Mouse (Mus musculus): ENCODE data around the gene Srsf1.

The Srsf1 gene

DNA sequence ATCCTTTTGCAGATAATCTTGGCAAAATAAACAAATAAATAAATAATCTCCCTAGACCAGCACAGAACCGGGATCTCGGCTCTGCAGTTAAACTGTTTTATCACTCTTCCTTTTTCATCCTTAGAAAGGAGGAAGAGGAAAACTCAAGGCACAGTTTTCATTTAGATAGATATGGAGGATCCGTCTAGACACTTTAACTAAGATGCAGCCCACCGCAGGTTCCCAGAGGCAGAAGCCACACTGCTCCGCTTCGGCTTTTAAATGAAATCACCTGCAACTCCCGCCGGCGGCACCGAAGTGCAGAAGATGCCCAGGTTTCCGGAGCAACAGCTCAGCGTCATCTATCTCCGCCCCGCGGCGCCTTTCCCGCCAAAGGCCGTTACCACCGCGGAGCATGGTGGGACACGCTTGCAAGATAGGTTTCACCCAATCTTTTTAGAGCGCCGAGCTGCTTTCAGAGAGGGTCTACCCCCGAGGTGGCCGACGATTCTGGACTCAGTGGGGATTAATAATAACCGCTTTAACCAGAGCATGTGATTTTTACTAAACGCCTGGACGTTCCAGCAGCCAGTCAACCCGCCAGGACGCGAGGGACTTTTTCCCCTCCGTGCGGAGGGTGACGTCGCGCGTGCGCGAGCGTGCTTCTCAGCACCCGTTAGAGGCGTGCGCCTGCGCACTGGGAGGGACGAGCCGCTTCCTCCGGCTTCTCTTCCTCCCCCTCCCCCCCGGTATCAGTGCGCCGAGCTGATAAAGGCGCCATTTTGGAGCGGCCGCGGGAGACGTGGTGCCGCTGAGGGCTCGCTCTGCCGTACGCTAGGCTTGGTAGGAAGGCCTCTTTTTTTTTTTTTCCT is at the start of gene Srsf1:
TSS of gene Srsf1 (plus strand) at position 430 of the 851 bp plus-strand sequence.
- DNase-seq (ENCODE audit: low spot score), result peak; percentile 98

DNA sequence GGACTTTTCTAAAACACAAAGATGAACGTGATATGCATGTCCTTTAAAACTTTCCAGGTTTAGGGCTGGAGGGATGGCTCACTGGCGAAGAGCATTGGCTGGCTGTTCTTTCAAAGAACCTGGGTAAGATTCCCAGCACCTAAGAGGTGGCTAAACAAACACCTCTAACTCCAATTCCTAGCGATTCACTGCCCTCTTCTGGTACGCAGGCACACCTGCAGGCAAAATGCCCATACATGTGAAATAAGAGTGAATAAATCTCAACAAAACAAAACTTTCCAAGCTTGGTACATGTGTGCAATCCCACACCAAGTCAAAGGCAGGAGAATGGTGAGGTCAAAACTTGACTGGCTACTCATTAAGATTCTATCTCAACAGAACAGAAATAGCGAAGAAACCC is 47.4 kb upstream of the Srsf1 start:
- DNase-seq (ENCODE audit: low spot score), result no peak

DNA sequence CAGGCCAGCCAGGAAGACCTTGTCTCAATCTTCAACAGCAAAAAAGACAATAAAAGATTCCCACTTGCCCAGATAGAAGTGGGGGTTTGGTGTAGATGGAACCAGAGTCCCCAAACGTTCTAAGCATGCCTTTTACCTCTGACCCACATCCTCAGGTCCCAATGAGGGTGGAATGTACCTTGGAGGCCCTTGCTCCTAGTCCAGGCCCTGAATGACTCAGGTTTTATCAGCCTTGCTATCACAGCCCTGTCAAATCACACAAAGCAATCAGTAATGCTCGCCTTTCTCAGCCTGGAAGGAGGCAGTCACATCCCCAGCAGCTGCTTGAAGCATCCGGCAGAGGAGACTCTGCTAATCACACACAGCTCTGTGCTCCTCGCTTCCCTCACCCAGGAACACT is 44.4 kb upstream of the Srsf1 start:
- no peak for DNase-seq (ENCODE audit: low spot score)

DNA sequence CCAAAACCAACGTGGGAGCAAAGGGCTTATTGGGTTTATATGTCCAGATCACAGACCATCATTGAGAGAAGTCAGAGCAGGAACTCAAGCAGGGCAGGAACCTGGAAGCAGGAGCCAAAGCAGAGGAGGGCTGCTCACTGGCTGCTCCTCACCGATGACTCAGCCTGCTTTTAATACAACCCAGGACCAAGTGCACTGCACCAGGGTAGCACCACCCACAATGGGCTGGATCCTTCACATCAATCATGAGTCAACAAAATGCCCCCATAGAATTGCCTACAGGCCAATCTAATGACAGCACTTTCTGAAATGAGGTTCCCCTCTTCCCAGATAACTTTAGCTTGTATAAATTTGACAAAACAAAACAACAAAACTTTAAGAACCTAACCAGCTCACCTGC is 43.0 kb upstream of the Srsf1 start:
- DNase-seq (ENCODE audit: low spot score), result no peak

DNA sequence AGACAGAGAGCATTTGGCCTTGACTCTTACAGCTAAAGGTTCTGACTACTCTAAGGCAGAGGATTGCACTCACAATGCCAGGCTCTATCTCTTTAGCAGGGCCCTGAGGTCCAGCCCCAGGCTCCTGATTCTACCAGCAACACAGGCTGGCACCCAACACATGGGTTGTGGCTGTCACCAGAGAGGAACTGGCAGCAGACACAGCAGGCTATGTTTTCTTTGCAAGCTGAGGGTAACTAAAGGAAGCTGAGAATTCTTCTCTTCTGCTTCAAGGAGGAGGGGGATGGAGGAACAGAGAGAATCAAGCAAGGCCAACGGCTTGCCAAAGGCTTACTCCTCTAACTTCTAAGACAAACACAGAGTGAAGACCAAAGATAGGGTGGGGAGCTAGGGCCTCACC is 38.5 kb upstream of the Srsf1 start:
- DNase-seq (ENCODE audit: low spot score), result no peak

DNA sequence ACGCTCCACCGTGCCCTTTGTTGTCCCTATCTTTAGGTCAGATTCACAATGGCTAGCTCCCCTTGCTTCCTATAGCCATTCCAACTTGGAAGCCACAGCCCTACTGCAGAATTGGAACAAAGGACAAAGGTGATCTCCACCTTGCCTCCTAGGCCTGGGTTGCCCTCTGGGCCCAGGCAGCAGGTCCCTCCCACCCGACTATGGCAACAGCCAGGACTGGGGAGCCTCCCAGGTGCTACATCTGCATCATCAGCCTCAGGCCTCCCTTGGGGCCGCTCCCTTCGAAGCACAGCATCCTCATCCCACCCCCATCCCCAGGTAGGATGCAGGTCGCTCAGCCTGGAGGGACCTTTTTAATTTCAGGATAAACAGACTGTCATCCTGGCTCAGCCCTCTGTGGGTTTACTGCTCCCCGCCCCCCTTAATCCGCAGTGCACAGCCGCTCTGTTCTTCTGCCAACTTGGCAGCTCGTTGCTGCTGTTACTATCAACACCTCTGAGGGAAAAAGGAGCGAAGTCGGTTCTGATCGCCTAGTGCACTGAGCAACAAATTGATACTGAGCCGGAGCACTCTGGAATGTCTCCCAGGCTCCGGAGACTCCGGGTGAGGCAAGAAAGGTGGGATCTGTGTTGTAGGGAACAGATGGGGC is 37.5 kb upstream of the Srsf1 start:
- DNase-seq (ENCODE audit: low spot score), result no peak

DNA sequence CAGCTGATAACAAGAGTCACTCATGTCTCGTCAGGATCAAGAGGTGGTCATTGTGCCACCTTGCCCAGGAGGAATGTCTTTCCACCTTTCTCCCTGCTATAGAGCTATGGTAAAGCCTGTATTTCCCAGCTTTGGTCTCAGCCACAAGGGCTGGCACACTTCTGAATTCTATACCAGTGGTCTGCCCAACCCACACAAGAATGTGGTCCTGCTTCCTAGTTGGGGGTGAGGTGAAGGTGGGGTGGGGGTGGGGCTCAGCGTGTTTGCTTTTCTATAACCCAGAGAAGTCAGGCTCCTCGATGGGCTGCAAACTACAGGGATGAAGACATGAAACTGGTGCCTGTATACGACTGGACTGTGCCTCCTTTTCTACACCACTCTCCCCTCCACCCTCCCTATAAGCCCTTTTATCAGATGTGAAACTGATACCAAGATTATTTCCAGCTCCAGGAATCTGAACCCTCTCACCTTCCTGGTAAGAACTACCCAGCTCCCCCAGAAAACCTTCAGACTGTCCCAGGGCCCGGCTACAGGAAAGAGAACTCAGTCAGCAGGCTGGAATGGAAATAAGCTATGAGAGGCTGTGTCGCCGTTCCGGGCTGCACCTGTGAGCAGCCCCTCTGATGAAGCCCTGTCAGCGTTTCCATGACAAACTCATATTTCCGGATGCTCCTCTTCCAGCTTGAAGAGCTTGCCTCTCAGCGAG is 35.8 kb upstream of the Srsf1 start:
- DNase-seq (ENCODE audit: low spot score), result no peak

DNA sequence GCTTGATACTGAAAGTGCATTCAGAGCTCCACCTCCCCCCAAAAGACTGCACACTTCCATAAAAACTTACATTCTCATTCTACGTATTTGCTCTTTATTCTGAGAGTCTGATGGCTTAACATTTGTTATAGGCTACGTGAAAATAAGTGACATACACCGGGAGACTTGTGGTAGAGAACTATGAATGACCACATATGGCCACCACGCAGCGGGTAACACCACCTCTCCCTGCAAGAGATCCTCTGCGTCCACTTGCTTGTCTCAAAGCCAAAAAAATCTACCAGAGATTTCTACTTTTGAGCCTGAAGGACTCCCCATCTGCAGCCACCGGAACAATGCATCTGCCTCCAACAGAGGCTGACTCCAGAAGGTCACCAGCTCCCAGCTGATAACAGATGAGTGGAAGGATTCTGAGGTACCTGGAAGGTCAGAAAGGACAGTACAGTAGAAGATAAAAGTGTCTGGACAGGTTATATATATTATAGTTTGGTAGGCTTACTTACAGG is 35.2 kb upstream of the Srsf1 start:
- no peak for DNase-seq (ENCODE audit: low spot score)

DNA sequence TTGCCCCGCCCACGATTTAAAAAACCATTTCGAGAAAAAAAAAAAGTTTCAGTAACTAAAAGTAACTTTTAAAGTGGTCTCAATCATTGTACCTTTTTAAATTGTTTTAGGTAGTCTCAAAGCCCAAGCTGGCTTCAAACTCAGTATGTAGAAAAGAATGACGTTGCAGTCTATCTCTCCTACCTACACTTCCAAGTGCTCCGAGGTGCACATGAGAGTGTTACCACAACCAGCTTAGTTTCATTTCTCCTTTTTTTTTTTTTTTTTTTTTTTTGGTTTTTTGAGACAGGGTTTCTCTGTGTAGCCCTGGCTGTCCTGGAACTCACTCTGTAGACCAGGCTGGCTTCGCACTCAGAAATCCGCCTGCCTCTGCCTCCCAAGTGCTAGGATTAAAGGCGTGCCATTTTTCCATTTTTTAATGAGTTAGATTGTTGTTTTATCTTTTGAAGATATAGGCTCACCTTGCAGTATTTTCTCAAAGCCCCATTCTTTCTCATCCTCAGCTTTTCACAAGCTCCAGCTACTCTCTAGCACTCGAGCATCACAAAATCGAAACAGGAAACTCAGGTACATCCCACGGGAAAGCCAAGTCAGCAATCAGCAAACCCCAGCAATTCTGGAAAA is 34.4 kb upstream of the Srsf1 start:
- no peak for DNase-seq (ENCODE audit: low spot score)

DNA sequence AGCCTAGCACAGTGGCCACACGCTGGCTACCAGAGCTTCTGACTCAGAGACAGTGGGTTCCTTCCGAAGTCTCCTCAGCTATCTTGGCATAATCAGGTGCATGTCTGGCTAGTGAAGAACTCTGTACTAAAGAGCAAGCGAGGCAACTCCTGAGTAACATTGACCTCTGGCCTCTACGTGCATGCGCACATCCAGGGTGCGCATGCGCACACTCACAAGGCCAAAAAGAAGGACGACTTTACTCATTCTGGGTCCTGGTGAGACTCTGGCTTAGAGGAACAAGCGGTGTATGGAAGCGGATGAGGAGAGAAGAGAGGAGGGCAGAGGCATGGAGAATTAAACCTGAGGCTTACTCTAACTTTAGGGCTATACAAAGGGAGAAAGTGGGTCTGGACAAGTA is 33.5 kb upstream of the Srsf1 start:
- DNase-seq (ENCODE audit: low spot score), result peak; percentile 24

DNA sequence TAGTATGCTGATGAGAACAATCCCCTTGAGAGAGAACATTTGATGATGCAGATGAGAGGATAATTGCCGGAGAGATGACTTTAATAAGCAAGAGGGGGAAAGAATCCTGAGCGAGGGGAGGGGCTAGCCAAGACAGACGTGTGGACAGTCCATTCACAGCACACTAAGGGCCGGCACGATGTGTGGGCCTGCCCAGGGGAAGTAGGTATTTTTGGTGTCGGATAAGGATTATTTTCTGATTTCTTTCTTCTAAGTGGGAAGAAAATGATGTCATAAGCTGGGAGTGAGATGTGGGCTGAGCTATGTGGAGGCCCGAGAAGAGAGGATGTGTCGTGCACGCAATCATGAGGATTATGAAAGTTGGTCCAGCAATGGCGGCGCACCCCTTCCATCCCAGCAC is 32.0 kb upstream of the Srsf1 start:
- no peak for DNase-seq (ENCODE audit: low spot score)

DNA sequence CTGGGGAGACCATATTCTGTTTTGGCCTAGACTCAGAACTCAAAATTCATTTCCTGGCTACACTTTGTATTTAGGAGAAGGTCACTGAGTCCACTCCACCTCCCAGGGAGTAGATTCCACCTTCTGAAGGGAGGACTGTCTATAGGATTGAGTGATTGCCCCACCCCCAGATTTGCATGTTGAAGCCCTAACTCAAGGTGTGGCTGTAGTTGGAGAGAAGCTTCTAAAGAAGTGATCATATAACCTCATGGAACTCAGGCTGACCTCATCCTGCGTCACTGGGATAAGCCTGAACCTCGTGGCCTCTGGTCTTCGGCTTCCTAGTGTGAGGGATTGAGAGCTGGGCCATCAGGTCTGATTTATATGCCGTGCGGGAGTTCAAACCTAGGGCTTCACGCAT is 31.4 kb upstream of the Srsf1 start:
- no peak for DNase-seq (ENCODE audit: low spot score)

DNA sequence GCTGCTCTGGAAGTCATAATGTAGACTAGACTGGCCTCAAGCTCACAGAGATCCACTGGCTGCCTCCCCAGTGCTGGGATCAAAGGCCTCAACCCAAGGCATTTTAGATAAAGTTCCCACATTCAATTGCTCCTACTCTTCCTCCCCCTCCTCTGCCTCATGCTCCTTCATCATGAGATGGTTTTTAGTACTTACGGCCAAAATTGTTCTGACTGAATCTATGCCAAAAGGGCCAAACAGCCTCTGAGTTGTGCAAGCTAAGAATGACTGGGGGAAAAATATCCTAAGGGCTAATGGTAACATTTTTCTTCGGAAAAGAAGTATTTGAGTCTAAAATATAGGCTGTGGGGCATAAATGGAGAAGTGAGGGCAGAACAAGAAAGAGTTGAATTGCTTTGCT is 23.2 kb upstream of the Srsf1 start:
- no peak for DNase-seq (ENCODE audit: low spot score)

DNA sequence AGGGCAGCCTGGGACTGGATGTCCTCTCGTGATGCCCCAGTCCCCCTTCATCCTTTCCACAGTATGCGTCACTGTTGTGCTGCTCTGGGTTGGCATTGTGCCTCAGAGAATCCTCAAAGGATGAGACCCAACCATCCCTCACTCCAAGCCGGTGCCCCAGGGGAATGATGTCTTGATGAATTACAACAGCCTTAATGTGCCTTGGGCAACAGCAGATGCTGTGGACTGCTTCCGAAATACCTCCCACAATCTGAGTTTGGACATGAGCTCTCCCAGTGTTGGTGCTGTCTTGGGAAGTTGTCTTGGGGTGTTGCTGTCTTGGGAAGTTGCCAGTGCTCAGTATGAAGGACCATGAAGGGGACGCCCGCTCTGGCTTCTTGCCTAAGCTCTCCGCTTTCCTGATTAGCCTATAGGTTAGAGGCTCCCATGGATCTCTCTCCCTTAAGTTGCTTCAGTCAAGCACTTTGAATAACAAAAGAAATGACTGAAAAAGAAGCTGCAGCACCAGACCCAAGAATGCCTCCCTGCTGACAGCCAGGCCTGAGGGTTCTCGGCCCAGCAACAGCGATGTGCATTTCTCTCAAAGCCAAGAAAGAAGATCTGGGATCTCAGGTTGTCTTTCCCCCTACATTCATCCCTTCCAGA is 19.7 kb upstream of the Srsf1 start:
- no peak for DNase-seq (ENCODE audit: low spot score)

DNA sequence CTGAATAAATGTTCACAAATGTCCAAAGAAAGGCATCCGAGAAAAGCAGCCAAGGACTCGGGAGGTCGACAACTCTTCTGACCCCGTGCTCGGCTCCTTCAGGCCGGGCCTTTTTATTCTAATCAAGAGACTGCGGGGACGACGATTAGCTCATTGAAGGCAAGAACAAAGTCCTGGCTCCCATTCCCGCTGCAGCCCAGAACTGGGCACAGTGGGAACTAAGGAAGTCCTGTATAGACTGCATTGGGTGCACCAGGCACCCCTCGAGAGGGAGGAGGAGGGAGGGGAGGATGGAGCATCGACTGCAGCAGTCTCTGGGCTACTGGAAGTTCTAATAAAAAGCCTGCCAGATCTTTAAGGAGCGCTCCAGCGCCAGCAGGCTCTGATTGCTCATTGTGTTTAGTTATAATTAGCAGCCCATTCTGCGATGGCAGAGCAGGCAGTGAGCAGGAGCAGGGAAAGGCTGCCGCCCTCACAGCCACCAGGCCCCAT is 18.9 kb upstream of the Srsf1 start:
- no peak for DNase-seq (ENCODE audit: low spot score)

DNA sequence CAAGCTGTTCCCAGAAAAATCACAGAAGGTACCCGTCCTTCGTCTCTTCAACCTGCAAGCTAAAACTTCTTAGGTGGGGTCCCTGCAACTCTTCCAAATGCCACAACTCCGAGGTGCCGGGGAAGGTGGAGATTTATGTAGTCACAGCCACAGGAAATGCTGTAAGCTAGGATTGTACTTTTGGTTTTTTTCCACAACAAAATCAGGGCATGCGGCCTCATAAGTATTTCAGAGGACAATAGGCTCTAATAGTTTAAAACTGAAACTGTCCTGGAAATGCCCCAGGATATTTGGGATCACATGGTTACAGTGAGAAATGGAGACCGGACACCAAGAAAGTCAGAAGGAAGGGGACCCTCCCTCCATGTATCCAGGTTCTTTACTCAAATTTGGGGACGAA is 17.0 kb upstream of the Srsf1 start:
- DNase-seq (ENCODE audit: low spot score), result no peak

DNA sequence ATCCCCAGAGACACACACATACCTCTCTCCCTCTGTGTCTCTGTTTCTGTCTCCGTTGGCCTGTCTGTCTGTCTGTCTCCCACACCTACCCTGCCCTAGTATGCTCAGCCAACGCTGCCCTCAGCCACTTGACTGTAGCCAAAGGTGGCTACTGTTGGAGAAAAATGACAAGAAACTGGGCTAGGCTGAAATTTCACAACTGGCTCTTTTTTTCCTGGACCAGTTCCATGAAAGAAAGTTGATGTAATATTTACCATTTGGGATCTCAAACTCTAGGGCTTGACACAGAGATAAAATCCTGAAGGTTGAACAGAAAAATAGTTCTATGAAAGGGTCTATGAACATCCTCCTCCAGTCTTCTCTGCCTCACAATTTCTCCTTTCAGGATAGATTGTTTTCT is 16.3 kb upstream of the Srsf1 start:
- no peak for DNase-seq (ENCODE audit: low spot score)

DNA sequence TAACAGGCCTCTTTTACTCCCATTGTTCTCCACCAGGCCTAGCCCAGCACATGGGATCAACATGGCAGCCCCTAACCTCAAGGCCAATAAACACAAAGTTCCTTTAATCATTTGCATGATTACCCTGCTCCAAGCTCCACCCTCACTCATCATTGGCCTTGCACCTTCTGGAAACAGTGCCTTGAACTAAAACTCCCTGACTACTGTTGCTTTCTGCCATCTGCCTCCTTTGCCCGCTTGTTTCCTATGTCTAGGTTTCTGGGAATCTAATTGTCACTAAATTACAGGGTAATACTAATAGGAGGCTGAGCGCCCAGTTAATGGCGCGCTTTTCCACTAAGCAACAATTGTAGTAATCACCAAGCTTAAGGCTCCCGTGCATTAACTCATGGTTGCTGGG is 15.4 kb upstream of the Srsf1 start:
- no peak for DNase-seq (ENCODE audit: low spot score)

DNA sequence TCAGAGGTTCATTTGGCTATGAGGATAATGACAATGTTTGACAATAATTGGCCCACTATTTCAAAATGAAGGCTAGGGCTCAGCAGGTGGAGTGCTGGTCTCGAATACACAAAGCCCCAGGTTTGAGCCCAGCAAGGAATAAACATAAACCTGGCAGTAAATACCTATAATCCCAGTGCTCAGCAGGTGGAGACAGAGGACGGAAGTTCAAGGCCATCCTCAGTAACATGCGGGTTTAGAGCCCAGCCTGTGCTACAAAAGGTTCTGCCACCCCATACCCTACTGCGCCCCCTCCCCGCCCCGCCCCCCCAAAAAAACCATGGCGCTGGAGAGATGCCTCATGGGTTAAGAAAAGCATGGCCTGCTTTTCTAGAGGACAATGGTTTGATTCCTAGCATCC is 11.2 kb upstream of the Srsf1 start:
- DNase-seq (ENCODE audit: low spot score), result no peak

DNA sequence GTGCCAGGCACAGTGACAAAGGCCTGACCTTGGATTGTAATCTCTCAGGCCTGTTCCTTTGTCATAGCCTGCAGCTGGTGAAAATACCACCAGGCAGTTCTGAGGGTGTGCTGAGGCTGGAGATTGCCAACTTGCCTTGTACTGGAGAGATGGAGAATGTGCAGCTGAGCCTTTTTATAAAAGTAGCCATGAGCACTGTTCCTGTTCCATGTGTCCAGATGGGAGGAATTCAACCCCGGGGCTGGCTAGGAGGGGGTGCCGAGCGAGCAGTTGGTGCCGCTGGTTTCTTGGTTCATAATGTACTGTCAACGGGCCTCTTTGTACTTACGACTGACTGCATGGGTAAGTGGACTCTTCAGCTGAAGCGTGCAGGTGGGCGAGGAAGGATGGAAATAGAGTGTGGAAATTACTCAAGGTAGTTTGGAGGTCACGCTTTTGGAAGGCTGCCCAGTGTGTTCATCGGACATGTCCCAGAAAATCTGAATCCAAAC is 10.4 kb upstream of the Srsf1 start:
- no peak for DNase-seq (ENCODE audit: low spot score)

DNA sequence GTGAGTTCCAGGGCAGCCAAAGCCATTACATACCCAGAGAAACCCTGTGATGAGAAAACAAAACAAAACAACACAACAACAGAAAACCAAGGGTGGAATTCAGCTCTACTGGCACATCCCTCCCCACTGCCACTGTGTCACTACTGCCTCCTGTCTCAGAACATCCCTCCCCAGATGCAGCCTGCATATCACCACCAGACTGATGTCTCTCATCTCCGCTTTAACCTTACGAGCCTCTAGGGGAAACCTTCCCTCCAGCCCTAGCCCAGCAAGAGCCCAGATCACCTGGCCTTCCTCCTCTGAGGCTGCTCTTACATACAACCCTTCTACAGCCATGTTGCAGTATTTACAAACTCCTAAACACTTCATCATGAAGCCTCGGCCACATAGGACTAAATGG is 9.8 kb upstream of the Srsf1 start:
- no peak for DNase-seq (ENCODE audit: low spot score)

DNA sequence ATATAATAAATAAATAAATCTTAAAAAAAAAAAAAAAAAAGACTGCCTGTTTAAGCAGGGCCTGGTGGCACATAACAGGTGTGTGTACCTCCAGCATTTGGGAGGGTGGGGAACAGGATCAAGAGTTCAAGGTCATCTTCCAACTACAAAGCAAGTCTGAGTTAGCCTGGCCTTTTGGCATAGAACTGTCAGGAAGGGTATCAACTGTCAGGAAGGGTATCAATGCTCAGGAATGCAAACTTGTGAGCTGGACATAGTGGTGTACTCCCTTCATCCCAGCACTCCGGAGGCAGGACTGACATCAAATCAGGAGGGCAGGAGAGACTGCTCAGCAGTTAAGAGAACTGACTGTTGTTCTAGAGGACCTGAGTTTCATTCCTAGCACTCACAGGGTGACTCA is 8.1 kb upstream of the Srsf1 start:
- no peak for DNase-seq (ENCODE audit: low spot score)
